Mouse (Mus musculus) 3T3-L1 (cell line): ENCODE data around the gene Trim2.
A peak's percentile ranks its signal among the peaks of the same experiment; 100 is the strongest.

Source experiments
- DNase-seq: peaks from one replicate; pipeline ENCODE4 v3.0.0-alpha.2; 2015; ENCODE audit warnings: low read depth, low spot score

Trim2 gene

DNA sequence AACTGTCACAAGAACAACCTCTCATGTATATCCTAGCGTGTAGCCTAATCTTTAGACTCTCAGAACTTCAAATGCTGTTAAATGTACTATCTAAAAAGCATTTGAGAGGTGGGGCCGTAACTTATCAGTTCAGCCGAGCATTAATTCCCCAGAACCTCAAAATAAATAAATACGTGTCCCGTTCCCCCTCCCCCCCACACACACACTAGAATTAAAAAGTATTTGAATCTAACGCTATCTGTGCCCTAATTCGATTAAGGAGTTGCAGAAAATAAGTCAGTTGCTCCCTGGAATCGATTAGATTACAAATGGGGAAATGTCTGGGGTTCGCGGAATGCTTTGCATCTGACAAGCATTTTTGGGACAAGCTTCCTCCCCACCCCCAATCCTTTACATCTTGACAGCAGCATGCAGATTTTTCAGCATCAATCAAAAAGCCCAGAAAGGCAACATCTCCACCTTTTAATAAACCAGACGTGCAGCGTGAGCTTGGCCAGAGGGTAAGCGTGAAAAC, 48.1 kb downstream of the Trim2 start:
- peak; percentile 16 for DNase-seq

DNA sequence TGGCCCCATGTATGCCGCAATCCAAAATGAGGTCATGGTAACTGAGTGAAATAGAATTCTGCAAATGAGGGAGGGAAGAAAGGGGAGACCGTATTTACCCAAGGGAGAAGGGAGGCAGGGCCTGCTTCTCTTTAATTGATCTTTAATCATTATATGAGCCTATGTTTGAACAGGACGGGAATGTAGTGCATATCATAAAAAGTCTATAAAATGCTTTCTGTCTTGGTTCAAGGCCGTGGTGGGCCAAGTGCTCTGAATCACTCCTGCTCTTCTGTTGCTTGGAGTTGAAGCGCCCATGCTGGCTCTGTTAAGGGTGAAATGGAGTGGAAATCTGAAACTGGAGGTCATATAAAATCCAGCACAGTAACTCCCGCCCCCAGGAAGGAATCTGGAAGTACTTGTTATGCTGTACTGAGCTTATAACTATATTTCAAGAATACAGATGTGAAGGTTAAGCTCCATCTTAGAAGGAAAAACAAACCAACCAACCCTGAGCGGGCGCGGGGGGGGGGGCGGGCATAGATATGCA, 48.6 kb downstream of the Trim2 start:
- peak; percentile 31 for DNase-seq

GRCm38 (mm10) chr3:84254520-84254878, 52.2 kb downstream of the Trim2 start:
- DNase-seq: no peak

- no peak for DNase-seq
Measured at GRCm38 (mm10) chr3:84253655-84254519, 52.8 kb downstream of the Trim2 start.

DNA sequence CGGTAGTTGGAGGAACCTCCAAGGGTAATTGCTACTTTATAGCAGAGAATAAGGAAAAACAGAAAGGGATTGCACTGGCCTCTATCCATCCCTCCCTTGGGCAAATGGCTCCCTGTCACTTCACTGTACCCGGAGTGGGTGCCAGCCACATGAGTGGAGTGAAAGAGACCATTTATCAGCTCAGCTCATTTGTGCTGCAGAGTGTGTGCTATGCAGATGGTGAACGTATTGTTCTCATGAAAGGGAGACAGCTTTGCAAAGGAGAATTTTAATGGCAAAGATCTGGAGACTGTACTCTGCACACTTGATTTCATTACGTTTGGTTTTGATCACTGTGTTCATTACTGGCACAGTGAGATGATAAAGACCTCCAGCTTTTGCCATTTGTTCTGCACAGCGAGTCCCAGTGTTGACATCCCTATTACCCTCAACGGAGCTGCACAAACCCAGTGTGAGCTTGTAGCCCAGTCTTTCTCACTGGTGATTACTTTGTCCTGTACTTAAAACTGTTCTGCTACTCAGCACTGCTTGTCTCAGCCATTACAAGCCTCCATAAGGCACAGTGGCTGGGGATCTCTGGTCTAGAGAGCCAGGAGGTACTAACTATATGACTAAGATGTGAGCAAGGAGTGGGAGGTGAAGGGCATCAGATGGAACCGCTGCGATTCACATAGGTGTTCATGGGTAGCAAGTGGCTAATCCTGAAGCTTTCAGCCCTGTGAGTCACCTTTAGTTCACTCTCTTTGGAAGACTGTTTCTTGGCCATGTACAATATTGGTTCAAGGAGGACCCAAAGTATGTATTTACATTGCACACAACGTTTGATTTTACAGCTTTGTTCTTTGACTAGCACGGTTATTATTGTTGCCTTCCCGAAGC, 53.7 kb downstream of the Trim2 start:
- no peak for DNase-seq

DNA sequence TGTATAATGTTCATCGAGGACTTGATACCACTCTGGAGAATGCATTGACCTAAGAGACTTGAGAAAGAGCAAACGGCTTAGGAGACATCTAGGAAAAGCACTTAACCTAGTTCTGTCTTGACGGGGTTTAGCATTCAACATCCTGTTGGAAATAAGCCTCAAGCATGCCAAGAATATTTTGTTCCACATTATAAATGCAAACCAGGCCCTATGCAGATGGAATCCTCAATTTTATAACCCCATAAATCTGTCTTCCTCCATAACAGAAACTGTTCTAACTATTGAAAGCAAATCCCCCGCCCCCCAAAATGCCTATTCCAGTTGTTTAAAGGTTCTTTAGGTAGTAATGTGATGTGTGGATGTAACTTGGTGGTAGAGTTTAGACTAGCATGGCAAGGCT, 55.0 kb downstream of the Trim2 start:
- no peak for DNase-seq

GRCm38 (mm10) chr3:84250275-84250674, 56.4 kb downstream of the Trim2 start:
- no peak for DNase-seq

GRCm38 (mm10) chr3:84247789-84248188, 58.9 kb downstream of the Trim2 start:
- no peak for DNase-seq

DNA sequence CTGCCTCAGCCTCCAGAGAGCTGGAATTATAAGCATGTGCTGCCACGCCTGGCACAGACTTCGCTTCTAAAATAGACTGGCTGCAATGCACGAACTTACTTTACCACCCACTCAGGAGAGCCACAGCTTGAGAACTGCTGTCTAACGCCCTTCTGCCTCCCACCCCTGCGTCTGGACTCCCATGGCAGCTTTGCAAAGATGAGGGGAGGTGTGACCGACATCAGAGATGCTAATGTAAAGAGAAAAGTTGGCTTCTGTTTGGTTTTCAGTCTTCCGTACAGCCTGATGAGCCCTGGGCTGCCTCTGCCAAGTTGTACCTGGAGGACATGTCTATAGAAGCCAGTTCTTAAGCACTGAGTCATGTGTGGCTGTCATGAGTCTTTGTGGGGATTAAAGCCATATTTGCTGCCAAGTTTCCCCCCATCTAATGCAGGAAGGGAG, 60.2 kb downstream of the Trim2 start:
- DNase-seq: no peak

DNA sequence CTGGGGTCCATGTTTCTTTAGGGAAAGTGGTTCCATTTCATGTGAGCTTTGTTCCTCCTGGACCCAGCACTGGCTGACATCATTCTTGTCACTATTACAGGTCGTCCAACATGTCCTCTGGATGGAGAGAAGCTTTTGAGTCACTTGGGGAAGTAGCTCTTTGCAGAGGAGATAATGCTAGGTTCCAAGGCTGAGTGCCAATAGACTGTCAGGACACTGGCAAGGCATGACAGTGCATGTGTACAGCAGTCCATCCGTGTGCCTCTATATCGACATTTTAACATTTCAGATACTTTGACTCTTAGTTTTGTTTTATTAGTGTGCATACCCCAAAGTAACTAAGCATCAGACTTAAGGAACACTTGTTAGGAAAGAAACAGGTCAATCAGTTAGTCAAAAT, 63.6 kb downstream of the Trim2 start:
- DNase-seq: no peak

- no peak for DNase-seq
Measured at GRCm38 (mm10) chr3:84242497-84242896, 64.2 kb downstream of the Trim2 start.

DNA sequence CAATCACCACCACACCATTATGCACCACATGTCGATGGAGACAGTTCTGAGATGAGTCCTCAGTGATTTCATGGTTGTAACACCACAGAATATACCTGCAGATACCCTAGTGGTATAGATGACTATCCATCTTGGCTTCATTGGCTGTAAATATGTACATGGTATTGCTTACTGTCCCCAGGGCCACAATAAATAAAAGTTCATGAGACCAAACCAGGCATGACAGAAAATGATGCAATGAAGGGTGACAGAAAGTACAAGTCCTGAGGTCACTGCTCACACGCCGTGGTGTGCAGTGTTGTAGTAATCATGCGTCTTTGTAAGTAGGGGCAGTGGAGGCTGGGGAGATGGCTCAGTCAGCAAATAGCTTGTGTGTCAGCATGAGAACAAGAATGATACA, 65.6 kb downstream of the Trim2 start:
- no peak for DNase-seq

GRCm38 (mm10) chr3:84235420-84236304, 71.0 kb downstream of the Trim2 start:
- DNase-seq: no peak

- DNase-seq: no peak
Measured at GRCm38 (mm10) chr3:84234562-84234961, 72.1 kb downstream of the Trim2 start.

- peak; percentile 38 for DNase-seq
Measured at GRCm38 (mm10) chr3:84233663-84234415, 72.8 kb downstream of the Trim2 start.

- no peak for DNase-seq
Measured at GRCm38 (mm10) chr3:84232312-84232711, 74.4 kb downstream of the Trim2 start.

GRCm38 (mm10) chr3:84230988-84231387, 75.7 kb downstream of the Trim2 start:
- peak; percentile 25 for DNase-seq

DNA sequence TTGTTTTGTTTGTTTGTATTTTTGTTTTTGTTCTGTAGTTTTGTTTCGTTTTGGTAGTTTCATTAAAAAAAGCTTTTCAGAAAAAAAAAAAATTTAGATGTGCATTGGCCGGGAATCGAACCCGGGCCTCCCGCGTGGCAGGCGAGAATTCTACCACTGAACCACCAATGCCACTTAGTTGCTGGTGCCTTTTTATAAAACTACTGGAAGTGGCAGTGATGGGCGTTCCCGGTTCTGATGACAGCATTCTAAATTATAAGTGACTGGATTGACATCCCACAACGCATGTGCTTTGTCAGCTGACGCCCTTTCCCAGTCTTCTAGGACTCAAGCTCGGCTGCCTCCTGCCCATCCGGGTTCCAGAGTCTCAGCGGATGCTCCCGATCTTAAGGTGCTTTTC, 77.8 kb downstream of the Trim2 start:
- peak; percentile 59 for DNase-seq

DNA sequence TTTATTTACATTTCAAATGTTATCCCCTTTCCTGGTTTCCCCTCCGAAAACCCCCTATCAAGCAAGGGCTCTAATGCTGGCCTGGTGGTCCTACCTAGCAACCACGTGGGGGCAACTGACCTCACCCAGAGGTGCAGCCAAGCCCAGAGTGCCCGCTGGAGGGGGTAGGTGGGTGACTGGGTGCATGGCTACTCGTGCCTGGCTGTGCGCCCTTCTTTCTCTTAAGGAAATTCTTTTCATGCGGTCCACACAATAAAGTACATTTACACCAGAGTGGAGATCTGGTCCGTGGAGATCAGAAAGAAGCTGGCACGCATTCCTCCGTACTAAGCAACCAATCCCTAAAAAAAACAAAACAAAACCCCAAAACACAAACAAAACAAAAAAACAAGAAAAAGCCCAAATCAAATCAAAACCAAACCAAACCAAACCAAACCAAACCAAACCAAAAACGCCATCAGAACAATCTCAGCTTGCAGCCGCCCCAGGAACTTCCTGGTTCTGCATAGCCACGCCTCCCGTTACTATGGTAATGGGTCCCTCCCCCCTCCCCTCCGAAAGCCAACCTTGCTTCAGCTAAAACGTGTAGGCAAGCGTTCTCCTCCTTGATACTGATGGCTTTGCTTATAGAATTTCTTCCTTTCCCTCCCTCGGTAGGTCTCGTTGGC, 78.3 kb downstream of the Trim2 start:
- peak; percentile 96 for DNase-seq

- peak; percentile 25 for DNase-seq
Measured at GRCm38 (mm10) chr3:84227628-84228027, 79.0 kb downstream of the Trim2 start.
